Mouse (Mus musculus) thymus, postnatal 36 days (tissue): ENCODE results near the gene Plekhh2.

Experiments
- DNase-seq, 2 experiments: peaks; one replicate each; pipeline ENCODE4 v3.0.0; 2022; ENCODE audit warnings: mixed read lengths in 2 of 2

Plekhh2 gene

DNA sequence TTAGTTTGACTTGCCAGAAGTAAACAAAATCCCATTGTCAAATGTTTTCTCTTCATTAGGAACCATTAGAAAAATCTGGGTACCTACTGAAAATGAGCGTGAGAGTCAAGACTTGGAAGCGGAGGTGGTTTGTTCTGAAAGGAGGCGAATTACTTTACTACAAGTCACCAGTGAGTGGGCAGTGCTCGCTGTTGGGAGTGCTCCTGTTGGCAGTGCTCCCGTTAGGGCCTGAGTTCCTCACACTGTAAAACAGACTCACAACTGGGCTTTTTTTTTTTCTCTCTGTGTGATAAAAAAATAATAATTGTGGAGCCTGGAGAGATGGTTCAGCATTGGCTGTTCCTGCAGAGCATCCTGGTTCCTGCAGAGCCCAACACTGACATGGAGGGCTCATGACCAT is 63.4 kb downstream of the Plekhh2 start:
- DNase-seq: no peak

DNA sequence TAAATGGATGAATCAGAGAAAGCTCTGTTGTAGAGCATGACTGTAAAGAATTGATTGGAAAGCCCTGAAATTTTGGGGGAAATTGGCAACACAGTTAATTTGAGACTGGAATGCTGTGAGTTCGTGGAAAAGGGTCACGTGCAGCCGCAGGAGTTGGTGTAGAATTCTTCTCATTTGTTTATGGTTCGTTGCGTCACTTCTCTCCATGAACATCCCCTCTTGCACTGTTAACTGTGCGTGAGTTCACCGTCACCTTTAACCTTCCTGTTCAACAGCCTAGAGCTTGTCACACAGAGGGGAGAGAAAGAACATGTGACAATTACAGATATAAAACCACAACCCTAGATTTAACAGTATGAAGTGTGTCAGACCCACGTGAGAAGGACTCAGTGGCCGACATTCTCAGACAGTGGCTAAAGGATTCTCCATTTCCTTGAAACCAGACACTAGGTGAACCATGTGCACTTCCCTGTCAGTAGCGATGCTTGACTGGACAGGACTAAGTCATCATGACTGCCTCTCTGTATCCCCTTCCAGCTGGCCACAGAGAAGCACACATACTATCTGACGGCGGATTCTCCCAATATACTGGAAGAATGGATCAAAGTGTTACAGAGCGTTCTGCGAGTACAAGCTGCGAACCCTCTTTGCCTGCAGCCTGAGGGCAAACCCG is 65.1 kb downstream of the Plekhh2 start:
- no peak for DNase-seq

DNA sequence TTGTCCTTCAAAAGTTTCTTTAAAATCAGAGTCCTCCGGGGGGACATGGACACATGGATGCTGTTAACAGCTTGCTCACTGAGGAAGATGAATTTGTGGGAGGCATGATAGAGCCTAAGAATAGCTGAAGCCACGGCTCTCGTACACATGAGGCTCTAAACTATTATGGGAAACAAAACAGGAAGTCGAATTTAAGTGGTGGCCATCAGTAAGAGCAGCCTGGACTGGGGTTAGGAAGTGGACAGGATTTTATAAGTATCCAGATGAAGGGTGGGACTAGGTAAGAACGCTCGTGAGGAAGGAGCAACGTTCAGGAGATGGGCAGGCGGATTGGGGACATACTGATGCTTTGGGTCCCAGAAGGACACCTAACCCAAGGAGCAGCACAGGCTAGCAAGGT is 67.6 kb downstream of the Plekhh2 start:
- no peak for DNase-seq

DNA sequence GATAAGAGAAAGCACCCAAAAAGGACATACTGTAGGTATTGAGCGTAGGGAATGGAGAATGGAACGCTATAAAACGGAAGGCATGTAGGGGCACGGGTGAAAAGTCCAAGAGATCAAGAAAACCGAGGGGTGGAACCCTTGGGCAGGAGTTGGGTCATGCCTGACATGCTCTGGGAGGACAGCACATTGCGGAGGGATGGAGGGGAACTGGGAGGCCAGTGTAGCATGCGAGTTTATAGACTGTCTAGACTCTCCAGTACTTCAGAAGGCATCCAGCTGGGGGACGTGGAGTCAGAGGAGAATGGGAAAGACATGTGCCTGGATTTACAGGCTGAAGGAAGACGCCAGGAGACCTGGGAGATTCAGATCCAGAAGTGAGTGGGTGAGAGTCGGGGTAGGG is 68.1 kb downstream of the Plekhh2 start:
- DNase-seq: no peak

DNA sequence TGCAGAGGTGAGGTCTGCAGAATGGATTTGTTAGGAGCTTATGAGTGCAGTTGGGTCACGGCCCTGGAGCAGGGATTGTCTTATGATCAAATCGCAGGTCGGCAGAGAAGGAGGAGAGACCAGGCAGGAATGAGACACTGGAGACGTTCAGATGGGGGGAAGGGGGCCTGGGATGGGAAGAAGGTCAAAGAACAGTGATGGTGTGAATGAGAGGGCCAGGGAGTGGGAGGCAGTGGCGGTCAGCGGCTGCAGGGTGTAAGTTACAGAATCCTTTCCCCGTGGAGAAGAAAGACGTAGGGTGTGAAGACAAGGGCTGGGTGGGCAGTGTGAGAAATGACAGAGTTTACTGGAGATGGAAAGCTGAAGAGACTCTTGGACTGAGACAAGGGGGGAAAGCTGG is 69.1 kb downstream of the Plekhh2 start:
- no peak for DNase-seq

DNA sequence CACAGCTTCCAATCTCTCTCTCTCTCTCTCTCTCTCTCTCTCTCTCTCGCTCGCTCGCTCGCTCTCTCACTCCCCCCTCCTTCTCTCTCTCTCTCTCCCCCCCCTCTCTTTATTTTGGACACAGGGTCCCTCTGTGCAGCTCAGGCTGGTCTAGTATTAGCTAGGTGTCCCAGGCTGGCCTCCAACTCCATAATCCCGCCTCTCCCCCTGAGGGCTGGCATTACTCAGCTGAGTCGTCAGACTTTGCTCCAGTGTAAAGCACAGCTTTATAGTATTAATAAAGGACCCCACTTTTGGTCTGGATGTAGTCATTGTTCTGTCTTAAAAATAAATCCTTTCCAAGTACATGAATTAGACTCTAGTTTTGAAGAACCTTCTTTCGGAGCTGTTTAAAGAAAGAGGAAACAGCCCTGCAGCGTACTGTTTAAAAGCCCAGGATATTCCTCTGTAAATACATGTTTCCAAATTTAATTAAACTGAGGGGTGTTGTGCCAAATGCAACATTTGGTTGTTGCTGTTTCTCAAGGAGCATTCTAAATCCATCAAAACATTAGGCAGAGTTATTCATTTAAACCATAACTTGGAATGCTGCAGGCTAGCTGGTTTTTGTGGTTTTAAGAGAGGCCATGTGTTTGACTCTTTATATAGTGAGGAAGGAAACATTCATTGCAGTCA is 70.2 kb downstream of the Plekhh2 start:
- no peak for DNase-seq

DNA sequence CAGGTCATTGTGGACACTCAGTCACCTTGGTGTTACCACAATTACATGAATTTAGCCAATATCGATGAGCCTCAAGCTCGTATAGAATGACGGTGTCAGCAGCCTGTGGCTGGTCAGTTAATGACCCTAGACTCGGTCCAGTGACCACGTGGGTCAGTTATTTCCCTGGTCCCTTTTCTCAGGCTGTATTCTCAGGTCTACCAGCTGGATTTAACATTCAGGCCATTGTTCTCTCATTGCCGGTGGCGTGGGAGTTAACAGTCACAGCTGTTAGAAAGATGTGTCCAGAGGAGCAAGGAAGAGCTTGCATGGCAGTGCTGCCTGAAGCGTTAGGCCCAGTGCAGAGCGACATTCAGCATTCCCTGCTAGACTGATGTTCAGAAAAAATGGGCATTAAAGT is 72.4 kb downstream of the Plekhh2 start:
- DNase-seq: no peak

DNA sequence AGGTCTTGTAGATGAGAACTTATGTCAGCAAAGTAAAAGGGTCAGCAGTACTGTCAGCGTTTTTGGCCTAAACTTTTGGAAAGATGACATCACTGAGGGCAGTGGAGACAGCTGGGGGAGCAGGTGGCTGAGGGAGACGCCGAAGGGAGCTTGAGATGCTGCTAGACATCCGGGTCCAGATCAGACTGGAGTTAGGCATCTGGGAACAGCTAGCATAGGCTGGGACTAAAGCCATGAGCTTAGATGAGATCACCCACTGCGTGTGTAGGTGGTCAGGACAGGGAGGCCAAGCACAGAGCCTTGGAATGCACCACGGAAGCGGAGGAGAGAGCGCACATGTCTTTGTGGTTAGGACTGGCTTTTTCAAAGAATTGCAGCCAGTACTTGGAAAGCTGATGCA is 73.4 kb downstream of the Plekhh2 start:
- no peak for DNase-seq

DNA sequence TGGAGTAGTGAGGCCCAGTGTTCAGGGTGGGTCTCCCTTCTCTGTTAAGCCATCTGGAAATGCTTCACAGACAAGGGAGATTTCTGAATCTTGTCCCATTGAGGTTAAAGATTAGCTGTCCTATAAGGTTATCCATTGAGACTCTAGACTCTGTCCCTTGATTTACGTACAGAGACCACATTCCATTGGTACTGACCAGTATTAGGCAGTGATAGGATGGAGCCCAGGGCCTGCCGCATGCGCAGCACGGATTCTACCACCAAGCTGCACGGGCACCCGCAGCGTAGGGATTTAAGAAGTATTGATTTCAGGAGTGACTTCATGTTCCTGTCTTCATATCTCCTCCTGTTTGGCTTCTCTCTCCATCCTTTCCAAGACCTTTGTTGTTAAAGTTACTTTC is 78.4 kb downstream of the Plekhh2 start:
- DNase-seq: no peak

DNA sequence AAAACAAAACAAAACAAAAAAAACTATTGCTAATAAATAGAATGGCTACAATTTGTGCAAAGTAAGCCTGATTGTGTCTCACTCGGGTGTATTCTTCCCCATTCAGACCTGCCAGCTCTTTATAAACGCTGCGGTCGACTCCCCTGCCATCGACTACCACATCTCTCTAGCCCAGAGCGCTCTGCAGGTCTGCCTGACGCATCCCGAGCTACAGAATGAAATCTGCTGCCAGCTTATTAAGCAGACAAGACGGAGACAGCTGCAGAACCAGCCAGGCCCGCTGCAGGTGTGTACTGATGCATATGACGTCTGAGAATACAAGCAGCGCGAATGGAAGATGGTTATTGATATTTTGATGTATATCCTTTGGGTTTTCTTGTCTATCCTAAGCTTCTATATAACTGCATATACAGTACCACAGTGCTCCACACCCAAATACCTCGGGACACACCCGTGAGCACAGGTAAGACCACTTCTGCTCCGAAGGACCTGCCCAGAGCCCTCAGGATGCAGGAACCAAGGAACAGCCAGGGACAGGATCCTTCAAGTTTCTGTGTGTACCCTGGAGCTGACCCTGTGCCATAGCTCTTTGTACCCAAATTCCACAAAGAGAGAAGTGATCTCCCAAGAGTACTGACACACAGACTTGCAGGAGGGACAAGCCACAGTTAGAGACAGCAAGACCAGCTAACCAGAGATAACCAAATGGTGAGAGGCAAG is 79.9 kb downstream of the Plekhh2 start:
- DNase-seq: no peak

DNA sequence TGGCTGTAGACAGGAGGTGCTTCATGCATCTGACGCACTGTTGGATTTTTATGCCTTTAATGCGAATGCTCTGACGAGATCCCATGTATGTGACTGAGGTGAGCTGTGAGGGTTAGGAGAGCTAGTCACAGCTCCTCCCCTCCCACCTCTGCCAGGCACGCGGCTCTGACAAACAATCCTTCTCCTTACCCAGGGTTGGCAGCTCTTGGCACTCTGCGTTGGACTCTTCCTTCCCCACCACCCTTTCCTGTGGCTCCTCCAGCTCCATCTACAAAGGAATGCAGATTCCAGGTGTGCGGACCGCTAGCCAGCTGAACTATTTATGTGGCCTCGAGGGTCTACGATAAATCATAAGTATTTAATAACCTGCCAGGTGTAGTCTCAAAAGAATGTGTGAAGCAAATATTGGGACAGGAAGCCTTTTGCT is 84.3 kb downstream of the Plekhh2 start:
- DNase-seq: no peak

DNA sequence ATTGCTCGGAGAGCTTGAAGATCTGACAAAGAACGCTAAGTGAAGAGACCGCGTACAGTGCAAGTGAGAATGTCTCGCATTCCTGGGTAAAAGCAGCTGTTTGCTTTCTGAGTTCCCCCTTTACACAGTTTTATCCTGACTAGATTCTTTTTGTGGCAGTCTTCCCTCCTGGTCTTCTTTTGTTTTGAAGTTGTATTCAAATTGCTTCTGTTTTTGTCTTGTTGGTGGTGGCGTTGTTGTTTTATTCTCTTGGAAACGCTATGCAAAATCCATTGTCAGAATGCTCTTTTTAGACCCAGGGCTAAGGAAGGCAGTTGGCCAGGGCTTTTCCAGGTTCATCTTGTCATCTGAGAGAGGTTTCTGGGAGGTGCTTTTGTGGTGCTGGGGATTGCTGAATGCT is 84.8 kb downstream of the Plekhh2 start:
- no peak for DNase-seq

DNA sequence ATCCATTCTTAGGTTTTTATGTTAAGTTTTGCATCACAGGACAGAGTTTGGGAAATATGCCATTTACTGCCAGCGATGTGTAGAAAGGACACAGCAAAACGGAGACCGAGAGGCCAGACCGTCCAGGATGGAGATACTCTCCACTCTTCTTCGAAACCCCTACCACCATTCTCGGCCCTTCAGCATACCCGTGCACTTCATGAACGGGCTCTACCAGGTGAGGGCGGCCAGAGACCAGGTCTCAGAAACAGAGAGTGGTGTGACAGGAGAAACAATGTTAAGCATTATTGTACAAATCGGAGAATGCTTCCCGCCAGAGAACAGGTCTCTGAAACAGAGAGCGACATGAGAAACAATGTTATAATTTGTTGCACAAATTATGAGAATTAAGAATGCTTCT is 86.2 kb downstream of the Plekhh2 start:
- DNase-seq: no peak

DNA sequence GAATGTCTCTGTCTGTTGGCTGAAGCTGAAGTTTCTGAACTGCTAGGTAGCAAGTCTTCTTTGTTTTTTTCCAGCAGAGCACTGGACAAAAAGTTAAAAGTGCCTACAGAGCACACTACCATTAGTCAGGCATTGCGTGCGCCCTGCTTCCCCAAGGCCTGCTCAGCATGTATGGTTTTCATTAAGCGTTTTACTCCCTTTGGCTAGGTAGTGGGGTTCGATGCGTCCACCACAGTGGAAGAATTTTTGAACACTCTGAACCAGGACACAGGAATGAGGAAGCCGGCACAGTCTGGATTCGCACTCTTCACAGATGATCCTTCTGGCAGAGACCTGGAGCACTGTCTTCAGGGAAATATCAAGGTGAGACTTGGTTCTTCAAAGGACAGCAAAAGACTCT is 87.2 kb downstream of the Plekhh2 start:
- DNase-seq: no peak

DNA sequence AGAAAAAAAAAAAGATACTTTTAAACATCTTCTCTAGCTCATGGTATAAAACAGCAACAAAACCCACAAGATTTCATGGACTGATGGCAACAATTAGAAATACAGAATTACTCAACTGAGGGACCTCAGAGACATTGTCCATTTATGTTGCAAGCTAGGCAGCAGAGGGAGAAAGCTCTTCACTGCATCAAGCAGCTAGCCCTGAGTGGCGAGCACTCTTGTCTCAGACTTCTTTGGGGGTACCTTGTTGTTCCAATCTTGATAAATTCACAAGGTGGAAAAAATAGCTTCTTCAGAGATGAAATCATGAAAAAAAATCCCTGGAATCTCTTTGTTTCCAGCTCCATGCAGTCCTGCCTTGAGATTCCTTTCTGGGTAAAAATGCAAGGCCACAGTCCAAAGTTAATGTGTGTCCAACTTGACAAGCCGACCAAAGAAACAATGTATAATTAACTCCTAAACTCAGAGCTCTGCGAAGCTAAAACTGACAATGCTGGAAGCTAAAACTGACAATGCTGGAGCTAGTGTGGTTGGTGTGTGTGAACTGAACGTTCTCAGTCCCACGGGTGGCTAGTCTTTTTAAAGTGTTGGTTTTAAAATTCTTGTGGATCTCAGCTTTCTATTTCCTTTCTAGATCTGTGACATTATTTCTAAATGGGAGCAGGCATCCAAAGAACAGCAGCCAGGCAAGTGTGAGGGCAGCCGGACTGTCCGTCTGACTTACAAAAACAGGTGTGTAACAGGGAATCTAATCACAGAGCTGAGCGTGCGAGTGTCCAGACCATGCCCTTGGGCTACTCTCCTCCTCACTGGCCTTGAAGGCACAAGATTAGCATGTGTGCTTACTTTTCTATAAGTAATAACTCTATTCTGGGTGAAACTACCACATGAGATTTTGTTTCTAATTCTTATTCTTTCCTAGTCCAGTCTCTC is 88.6 kb downstream of the Plekhh2 start:
- DNase-seq: no peak

DNA sequence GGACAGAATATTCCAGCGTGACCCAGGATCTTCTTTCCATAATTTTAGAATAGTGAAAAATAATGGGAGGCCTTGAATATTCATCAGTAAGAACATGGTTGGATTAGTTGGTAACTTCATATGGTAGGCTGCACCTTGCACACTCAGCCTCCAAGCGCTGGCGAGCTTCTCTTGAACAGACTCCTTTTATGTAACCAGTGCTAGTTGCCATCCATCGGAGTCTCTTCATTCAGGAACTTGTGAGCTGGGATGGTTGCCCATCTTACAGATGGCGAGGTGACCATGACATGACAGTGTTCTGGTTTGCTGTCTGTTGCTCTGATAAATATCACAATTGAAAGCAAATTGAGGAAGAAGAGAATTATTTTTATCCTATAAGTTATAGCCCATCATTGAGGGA is 90.1 kb downstream of the Plekhh2 start:
- DNase-seq: no peak

DNA sequence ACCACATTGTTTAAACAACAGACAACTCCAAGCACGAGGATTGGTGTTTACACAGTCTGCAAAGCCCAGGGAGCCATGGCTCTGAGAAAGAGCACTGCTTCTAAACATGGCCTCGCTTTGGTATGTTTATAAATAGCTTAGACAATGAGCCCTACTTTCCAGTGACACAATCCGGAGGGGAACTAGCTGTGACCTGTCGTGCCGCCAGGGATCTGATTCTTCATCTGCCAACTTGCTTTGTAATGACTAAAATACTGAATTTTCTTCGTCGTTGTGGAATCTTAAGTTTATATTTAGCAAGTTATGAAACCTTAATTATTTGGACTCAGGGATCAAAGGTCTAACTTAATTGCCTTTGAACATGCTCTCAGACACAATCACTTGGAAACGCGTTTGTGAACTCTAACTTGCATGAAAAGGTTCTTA is 91.5 kb downstream of the Plekhh2 start:
- DNase-seq: no peak

DNA sequence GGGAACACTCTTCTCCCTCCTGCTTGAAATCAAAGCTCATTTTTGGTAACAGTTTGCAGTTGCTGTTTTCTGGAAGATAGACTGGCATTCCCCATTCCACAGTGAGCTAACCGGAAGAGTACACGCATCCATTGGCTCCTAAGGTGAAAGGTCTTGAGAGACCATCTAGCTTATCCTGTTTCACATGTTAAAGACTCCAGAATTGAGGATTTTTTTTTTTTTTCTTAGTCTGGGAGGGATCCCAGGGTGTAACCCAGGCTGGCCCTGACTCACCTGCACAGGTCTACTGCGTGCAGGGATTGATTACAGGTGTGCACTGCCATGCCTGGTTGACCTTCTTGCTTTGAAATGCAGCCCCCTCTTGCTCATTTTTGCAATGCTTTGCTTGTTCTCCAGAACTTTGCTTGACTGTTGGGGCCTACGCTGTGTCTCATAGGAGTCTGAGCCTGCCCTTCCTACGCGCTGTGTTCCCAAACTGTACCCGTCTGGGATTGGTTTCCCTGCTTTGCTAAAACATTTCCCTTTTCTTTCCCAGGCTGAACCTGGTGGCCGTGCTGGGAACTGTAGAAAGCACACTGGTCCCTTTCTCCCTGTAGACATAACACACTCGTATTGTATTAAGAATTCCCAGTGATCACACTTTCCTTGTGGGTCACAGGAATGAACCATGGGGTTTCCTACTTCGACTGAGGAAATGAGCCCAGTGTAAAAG is 92.2 kb downstream of the Plekhh2 start:
- no peak for DNase-seq

DNA sequence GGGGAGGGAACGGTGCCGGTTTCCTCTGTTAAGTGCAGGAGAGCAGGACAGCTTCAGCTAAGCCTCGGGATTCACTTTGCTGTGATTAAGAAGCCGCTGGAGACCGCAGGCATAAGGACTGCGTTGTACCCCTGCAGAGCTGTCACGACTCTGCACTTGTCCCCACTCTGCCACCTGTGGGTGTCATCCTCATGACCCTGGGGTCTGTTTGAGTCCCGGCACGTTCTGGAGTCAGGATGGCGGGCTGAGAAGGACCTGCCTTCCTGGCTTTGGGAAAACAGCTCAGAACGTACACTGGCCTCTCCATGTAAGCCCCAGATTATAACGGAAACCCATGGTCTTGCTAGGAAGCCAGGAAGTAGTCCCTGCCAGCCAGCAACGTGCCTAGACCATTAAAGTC is 95.3 kb downstream of the Plekhh2 start:
- DNase-seq: no peak

DNA sequence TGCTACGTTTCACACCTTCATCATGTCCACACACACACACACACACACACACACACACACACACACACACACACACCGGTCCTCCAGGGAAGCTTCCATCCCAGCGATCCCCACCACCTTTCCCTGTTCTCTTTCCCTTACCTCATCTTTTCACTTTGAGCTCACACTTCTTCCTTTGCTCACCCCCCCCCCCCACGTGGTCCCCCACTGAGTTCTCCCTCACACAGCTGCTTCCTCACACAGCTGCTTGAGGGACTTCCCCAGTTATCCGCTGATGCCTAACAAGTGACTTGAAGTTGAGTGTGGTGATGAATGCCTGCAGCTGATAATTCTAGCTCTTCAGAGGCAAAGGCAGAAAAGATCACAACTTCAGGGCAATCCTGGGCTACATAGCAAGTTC is 95.9 kb downstream of the Plekhh2 start:
- DNase-seq: no peak

DNA sequence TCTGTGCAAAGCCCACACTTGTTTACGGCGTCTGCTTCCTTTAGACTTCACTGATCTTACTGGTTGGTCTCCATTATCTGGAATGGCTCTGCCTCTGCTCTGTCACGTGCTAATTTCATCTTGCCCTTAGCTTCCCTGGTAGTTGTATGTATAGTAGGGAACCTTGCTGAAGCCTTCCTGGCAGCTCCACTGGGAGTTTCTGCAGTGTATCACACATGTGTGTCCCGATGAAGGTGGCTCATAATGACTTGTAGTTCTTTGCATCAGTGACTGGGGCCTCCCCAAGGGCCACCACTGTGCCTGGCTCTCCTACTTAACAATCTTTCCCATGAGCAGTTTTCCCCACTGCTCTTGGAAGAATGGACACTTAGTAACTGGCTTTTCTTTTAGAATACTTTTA is 96.9 kb downstream of the Plekhh2 start:
- DNase-seq: no peak

DNA sequence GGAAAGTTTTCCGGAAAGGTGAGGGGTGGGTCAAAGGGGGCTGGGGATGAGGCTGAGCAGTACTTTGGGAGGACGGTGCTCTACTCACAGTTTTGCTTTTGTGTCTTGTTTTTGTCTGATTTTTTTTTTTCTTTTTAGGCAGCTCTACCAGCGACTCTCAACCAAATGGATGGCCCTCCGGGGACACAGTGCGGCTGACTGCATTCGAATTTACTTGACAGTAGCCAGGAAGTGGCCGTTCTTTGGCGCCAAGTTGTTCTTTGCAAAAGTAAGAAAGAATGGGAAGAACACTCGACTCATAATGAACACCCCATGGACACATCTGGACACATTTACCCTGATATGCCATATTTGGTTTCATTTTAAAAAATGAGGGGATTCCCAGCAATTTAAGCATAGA is 99.8 kb downstream of the Plekhh2 start:
- no peak for DNase-seq
